Mouse (Mus musculus): ENCODE data around the gene Tfg. TPM values are rescaled to one million over a fixed set of nuclear protein-coding genes. Genes with fewer than 3 reads are reported as not detected.

Tfg gene
- polyA plus RNA-seq, 1 experiment from 2014 or later = 162 TPM

GRCm38 (mm10) chr16:56669520-56669919 is 47.7 kb downstream of the Tfg start:
- 69% methylated on average over 5 of the region's 5 CpGs for WGBS (ENCODE audit: insufficient replicate concordance)
- H3K27me3 ChIP-seq (ENCODE audit: control insufficient read depth, insufficient read depth, low read length) = no peaks in the 10 kb centered on the region
- H3K4me2 ChIP-seq = no peak overlapping the region
- no peak overlapping the region for H3K9ac ChIP-seq (ENCODE audit: low read depth, low read length)
- no peak overlapping the region for H3K27ac ChIP-seq (ENCODE audit: low read depth, low read length)
- no peaks in the 10 kb centered on the region for H3K9me3 ChIP-seq (replicated peaks; ENCODE audit: control insufficient read depth, low read length)
- ATAC-seq (replicated peaks; ENCODE audit: insufficient number of reproducible peaks, low FRiP score, low TSS enrichment) = no peak
- H3K4me3 ChIP-seq (ENCODE audit: low read depth, low read length) = no peak overlapping the region
- no peaks in the 10 kb centered on the region for H3K36me3 ChIP-seq (ENCODE audit: control insufficient read depth, insufficient read depth, low read length)
- no peaks in the 10 kb centered on the region for H3K4me1 ChIP-seq (ENCODE audit: control insufficient read depth, insufficient read depth, low read length)

GRCm38 (mm10) chr16:56658866-56659265 is 58.4 kb downstream of the Tfg start:
- Histone ChIP-seq H3K9me3 (replicated peaks; ENCODE audit: control insufficient read depth, low read length) (no peaks in the 10 kb centered on the region), H3K4me3 (ENCODE audit: low read depth, low read length) (no peak overlapping the region), H3K9ac (ENCODE audit: low read depth, low read length) (no peak overlapping the region), H3K27me3 (ENCODE audit: control insufficient read depth, insufficient read depth, low read length) (no peaks in the 10 kb centered on the region), H3K36me3 (ENCODE audit: control insufficient read depth, insufficient read depth, low read length) (no peaks in the 10 kb centered on the region), H3K27ac (ENCODE audit: low read depth, low read length) (no peak overlapping the region), H3K4me1 (ENCODE audit: control insufficient read depth, insufficient read depth, low read length) (no peaks in the 10 kb centered on the region), H3K4me2 (no peak overlapping the region)
- no peak for ATAC-seq (replicated peaks; ENCODE audit: insufficient number of reproducible peaks, low FRiP score, low TSS enrichment)

GRCm38 (mm10) chr16:56655193-56655910 is 61.9 kb downstream of the Tfg start:
- Histone ChIP-seq H3K4me1 (ENCODE audit: control insufficient read depth, insufficient read depth, low read length) (no peaks in the 10 kb centered on the region), H3K36me3 (ENCODE audit: control insufficient read depth, insufficient read depth, low read length) (no peaks in the 10 kb centered on the region), H3K27me3 (ENCODE audit: control insufficient read depth, insufficient read depth, low read length) (no peaks in the 10 kb centered on the region), H3K9me3 (replicated peaks; ENCODE audit: control insufficient read depth, low read length) (no peaks in the 10 kb centered on the region), H3K4me2 (no peak overlapping the region), H3K4me3 (ENCODE audit: low read depth, low read length) (no peak overlapping the region), H3K27ac (ENCODE audit: low read depth, low read length) (no peak overlapping the region), H3K9ac (ENCODE audit: low read depth, low read length) (no peak overlapping the region)
- ATAC-seq (replicated peaks; ENCODE audit: insufficient number of reproducible peaks, low FRiP score, low TSS enrichment) = no peak
- 83% methylated on average over 12 of the region's 12 CpGs for WGBS (ENCODE audit: insufficient replicate concordance)

DNA sequence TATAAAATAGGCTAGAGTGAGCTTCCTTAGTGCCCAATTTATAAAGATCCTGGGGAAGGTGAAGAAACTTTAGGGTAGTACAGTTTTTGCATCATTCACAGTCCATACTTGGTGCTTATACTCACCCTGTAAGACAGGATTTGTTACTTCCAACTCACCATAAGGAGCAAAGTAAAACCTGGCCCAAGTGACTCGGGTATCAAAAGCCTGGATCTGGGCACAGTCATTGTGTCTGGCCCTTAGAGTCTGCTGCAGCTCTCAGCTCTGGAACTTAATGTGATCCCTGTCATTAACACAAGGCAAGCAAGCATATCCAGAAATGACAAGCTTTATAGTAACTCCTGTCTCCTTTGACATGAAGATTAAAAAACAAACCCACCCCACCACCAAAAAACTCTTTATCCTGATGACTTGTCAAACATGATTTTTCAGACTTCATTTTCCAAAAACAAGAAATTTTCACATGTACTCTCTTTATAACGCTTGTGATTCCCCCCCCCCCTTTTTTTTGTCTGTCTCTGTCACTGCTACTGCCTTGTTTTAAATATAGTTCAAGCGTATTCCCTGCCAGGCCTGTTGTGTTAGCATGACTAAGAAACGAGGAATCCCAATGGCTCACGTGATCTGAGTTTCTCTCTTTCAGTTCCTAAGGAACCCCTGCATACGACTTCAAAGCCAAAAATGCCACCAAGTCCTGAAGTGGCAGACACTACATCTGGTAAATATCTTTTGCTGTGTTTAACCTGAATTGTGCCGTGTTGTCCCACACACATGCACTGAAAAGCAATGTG is 70.7 kb downstream of the Tfg start:
- WGBS (ENCODE audit: insufficient replicate concordance) = 40% methylated on average over 7 of the region's 7 CpGs

GRCm38 (mm10) chr16:56645251-56645650 is 72.0 kb downstream of the Tfg start:
- Histone ChIP-seq H3K27me3 (ENCODE audit: control insufficient read depth, insufficient read depth, low read length) (no peaks in the 10 kb centered on the region), H3K9ac (ENCODE audit: low read depth, low read length) (no peak overlapping the region)
- 12% methylated on average over 2 of the region's 2 CpGs for WGBS (ENCODE audit: insufficient replicate concordance)

More for the DNA sequence above, 70.7 kb downstream of the Tfg start:
- Histone ChIP-seq H3K4me1 (ENCODE audit: control insufficient read depth, insufficient read depth, low read length) (no peaks in the 10 kb centered on the region), H3K36me3 (ENCODE audit: control insufficient read depth, insufficient read depth, low read length) (no peaks in the 10 kb centered on the region), H3K4me2 (no peak overlapping the region), H3K4me3 (ENCODE audit: low read depth, low read length) (no peak overlapping the region), H3K27me3 (ENCODE audit: control insufficient read depth, insufficient read depth, low read length) (no peaks in the 10 kb centered on the region), H3K9ac (ENCODE audit: low read depth, low read length) (no peak overlapping the region), H3K9me3 (replicated peaks; ENCODE audit: control insufficient read depth, low read length) (no peaks in the 10 kb centered on the region), H3K27ac (ENCODE audit: low read depth, low read length) (no peak overlapping the region; the same call in 1 of the 2 replicates)
- no peak for ATAC-seq (replicated peaks; ENCODE audit: insufficient number of reproducible peaks, low FRiP score, low TSS enrichment)

More at GRCm38 (mm10) chr16:56645251-56645650, 72.0 kb downstream of the Tfg start:
- no peak overlapping the region for H3K4me2 ChIP-seq
- no peak overlapping the region for H3K4me3 ChIP-seq (ENCODE audit: low read depth, low read length)
- no peak overlapping the region for H3K27ac ChIP-seq (ENCODE audit: low read depth, low read length)
- ATAC-seq (replicated peaks; ENCODE audit: insufficient number of reproducible peaks, low FRiP score, low TSS enrichment) = no peak
- no peaks in the 10 kb centered on the region for H3K4me1 ChIP-seq (ENCODE audit: control insufficient read depth, insufficient read depth, low read length)
- no peaks in the 10 kb centered on the region for H3K9me3 ChIP-seq (replicated peaks; ENCODE audit: control insufficient read depth, low read length)
- no peaks in the 10 kb centered on the region for H3K36me3 ChIP-seq (ENCODE audit: control insufficient read depth, insufficient read depth, low read length)

Other genes starting within 250 kb of the Tfg start
- 0.39 and 0.75 TPM in 2 replicates for gene Abi3bp, start 239.6 kb downstream of the Tfg start, polyA plus RNA-seq (2014; fragmentation: Nextera tagmentation; extraction: Ambion mirVana)
- gene Adgrg7, start 78.4 kb upstream of the Tfg start, polyA plus RNA-seq (2014; fragmentation: Nextera tagmentation; extraction: Ambion mirVana) = not detected in 2 replicates
- gene Tmem45a, start 168.7 kb upstream of the Tfg start, polyA plus RNA-seq (2014; fragmentation: Nextera tagmentation; extraction: Ambion mirVana) = 7.5 and 8.3 TPM in 2 replicates
- gene Lnp1, start 210.6 kb upstream of the Tfg start, polyA plus RNA-seq (2014; fragmentation: Nextera tagmentation; extraction: Ambion mirVana) = 1.3 and 2.0 TPM in 2 replicates

Data from heart, embryonic 11.5 days (tissue).